Mouse (Mus musculus): Measurements from ENCODE around the gene Papolb.

Papolb gene

GRCm38 (mm10) chr5:142529915-142530314 is at the start of gene Papolb:
Gene Papolb, minus strand, starts transcription at chr5:142530076.
- DNase-seq: no peak

- DNase-seq: no peak
Observed at GRCm38 (mm10) chr5:142578192-142578591, 48.3 kb upstream of the Papolb start.

GRCm38 (mm10) chr5:142576832-142577231 is 47.0 kb upstream of the Papolb start:
- peak; percentile 67 for DNase-seq

- no peak for DNase-seq
Observed at GRCm38 (mm10) chr5:142574323-142575057, 44.6 kb upstream of the Papolb start.

- DNase-seq: no peak
Observed at GRCm38 (mm10) chr5:142564606-142565005, 34.7 kb upstream of the Papolb start.

- DNase-seq: no peak
Observed at GRCm38 (mm10) chr5:142560261-142560660, 30.4 kb upstream of the Papolb start.

GRCm38 (mm10) chr5:142557397-142558067 is 27.7 kb upstream of the Papolb start:
- no peak for DNase-seq

GRCm38 (mm10) chr5:142556721-142557120 is 26.8 kb upstream of the Papolb start:
- no peak for DNase-seq

- no peak for DNase-seq
Observed at GRCm38 (mm10) chr5:142555866-142556265, 26.0 kb upstream of the Papolb start.

GRCm38 (mm10) chr5:142550706-142551652 is 21.1 kb upstream of the Papolb start, which contains the start of gene Radil:
Gene Radil, minus strand, starts transcription at chr5:142551098.
- peak; percentile 99 for DNase-seq

- DNase-seq: peak; percentile 95
Observed at GRCm38 (mm10) chr5:142549961-142550705, 20.3 kb upstream of the Papolb start.

GRCm38 (mm10) chr5:142549441-142549840 is 19.6 kb upstream of the Papolb start:
- DNase-seq: no peak

- no peak for DNase-seq
Observed at GRCm38 (mm10) chr5:142547066-142547465, 17.2 kb upstream of the Papolb start.

GRCm38 (mm10) chr5:142546344-142546743 is 16.5 kb upstream of the Papolb start:
- DNase-seq: no peak

- DNase-seq: no peak
Observed at GRCm38 (mm10) chr5:142545014-142545795, 15.3 kb upstream of the Papolb start.

GRCm38 (mm10) chr5:142537286-142537685 is 7.4 kb upstream of the Papolb start:
- DNase-seq: no peak

GRCm38 (mm10) chr5:142535388-142535787 is 5.5 kb upstream of the Papolb start:
- no peak for DNase-seq

GRCm38 (mm10) chr5:142524711-142525464 is 5.0 kb downstream of the Papolb start:
- no peak for DNase-seq

- no peak for DNase-seq
Observed at GRCm38 (mm10) chr5:142521195-142521866, 8.5 kb downstream of the Papolb start.

- no peak for DNase-seq
Observed at GRCm38 (mm10) chr5:142520360-142520759, 9.5 kb downstream of the Papolb start.
